Mouse (Mus musculus) neural tube, embryonic 11.5 days (tissue): ENCODE measurements at regions not wholly inside any gene's neighbourhood (a gene's known extent, or its start where the extent isn't known, plus 50 kb on each side); places are given as distances from the start of the nearest gene placed in this dataset.

Experiments
- ATAC-seq: fragments of 200-750 bp; cut with Nextera tagmentation; 2 replicates; pipeline ENCODE4 v1.8.0; 2017; ENCODE audit warnings: moderate number of reproducible peaks, mild to moderate bottlenecking, moderate TSS enrichment, moderate library complexity; ENCODE audit not compliant: insufficient read depth, low FRiP score, low TSS enrichment
- DNase-seq: peaks from one replicate; pipeline ENCODE4 v3.0.0-alpha.2; 2015; ENCODE audit warnings: low spot score
- H3K27ac ChIP-seq: fragments of 300-500 bp; sonication (generic); 2 replicates; pipeline ENCODE4 v1.5.1; 2014; ENCODE audit warnings: low read depth, mild to moderate bottlenecking, low read length
- H3K27me3 ChIP-seq: fragments of 300-500 bp; sonication (generic); 2 replicates; pipeline ENCODE4 v1.6.1; 2014; ENCODE audit warnings: mild to moderate bottlenecking, low read length, mixed read lengths; ENCODE audit not compliant: control insufficient read depth, insufficient read depth
- H3K36me3 ChIP-seq: fragments of 300-500 bp; sonication (generic); 2 replicates; pipeline ENCODE4 v1.6.1; 2014; ENCODE audit warnings: mild to moderate bottlenecking, low read length, moderate library complexity, mixed read lengths; ENCODE audit not compliant: control insufficient read depth, insufficient read depth
- H3K4me1 ChIP-seq: fragments of 300-500 bp; sonication (generic); 2 replicates; pipeline ENCODE4 v1.6.1; 2014; ENCODE audit warnings: low read length, mixed read lengths; ENCODE audit not compliant: control insufficient read depth, insufficient read depth
- H3K4me2 ChIP-seq: fragments of 300-500 bp; sonication (generic); 2 replicates; pipeline ENCODE4 v1.6.1; 2014; ENCODE audit warnings: low read depth, mild to moderate bottlenecking, moderate library complexity
- H3K4me3 ChIP-seq: fragments of 300-500 bp; sonication (generic); 2 replicates; pipeline ENCODE4 v1.5.1; 2014; ENCODE audit warnings: low read depth, low read length
- H3K9ac ChIP-seq: fragments of 300-500 bp; sonication (generic); 2 replicates; pipeline ENCODE4 v1.6.1; 2014; ENCODE audit warnings: mild to moderate bottlenecking, low read length
- H3K9me3 ChIP-seq: fragments of 300-500 bp; sonication (generic); 2 replicates; pipeline ENCODE4 v1.6.1; 2016; ENCODE audit warnings: low read length; ENCODE audit not compliant: control insufficient read depth
- WGBS: fragments of 180-500 bp; shearing (Covaris S2); extraction: QIAGEN DNeasy Blood & Tissue Kit; methylation state at CpG from one replicate; pipeline ENCODE4 v1.1.7; 2014; 5-methylcytosine and 5-hydroxymethylcytosine counted together

DNA sequence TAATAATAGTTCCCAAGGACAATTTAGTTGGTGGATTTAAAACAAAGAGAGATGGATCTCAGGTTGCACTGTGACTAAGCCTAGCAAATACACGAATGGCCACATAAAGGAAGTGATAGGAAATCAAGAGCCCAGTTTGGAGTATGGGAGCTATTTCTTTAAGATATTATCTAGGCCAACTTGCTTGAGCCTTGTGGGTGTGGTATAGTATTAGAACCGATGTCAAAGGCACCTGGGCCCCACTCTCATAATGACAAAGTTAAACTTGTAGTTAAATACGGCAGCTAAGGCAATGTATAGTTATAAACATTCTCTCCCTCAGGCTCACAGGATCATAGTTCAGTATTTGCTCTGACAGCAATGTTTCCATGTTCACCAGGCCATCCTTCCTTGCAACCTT, 257.3 kb upstream of the Acvr2a start:
- Histone ChIP-seq H3K27ac (no peak overlapping the region), H3K4me3 (no peak overlapping the region), H3K9me3 (no peaks in the 10 kb centered on the region), H3K36me3 (no peaks in the 10 kb centered on the region), H3K27me3 (no peaks in the 10 kb centered on the region), H3K4me2 (no peak overlapping the region), H3K9ac (no peak overlapping the region), H3K4me1 (no peaks in the 10 kb centered on the region)
- WGBS, result 81% methylated on average over 3 of the region's 3 CpGs
- DNase-seq, result no peak
- no peak for ATAC-seq

DNA sequence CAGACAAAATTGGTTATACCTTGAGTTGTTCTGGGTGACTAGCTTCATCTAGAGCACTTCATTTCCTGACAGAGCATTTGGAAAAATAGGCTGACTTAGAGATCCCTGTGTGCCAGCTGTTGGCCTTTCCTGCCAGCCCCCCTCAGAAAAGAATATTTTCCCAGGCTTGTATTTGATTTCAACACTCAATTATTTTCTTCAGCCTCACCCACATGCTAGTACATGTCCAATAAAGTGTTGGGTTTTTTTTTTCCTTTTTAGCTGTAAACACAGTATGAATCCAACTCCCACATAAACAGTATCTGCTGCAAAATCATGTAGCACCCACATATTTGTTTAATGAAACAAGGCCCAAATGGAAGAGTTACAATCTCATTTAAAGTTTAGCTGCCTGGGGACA, 256.8 kb upstream of the Acvr2a start:
- ATAC-seq (no peak), DNase-seq (no peak)
- no peak overlapping the region for H3K9ac ChIP-seq
- no peaks in the 10 kb centered on the region for H3K27me3 ChIP-seq
- H3K9me3 ChIP-seq, result no peaks in the 10 kb centered on the region
- no peak overlapping the region for H3K27ac ChIP-seq
- no peak overlapping the region for H3K4me2 ChIP-seq
- no peak overlapping the region for H3K4me3 ChIP-seq
- H3K36me3 ChIP-seq, result no peaks in the 10 kb centered on the region
- no peaks in the 10 kb centered on the region for H3K4me1 ChIP-seq

DNA sequence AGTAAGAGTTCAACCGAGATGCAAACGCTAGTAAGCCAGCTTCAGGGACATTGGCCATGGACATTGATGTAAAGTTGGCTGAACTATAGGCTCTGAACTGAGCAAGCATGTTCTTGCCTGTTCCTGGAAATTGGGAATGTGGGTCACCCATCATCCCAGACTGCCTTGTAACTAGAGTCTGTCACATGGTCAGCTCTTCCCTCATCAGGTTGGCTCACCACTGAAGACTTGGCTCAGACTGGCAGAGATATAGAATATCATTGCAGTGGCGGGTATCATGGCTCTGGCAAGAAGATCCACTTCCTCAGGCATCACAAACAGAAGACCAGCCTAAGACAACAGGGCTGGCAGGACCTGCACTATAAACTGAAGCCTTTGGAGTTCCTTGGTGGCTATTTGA, 255.3 kb upstream of the Acvr2a start:
- Histone ChIP-seq H3K27me3 (no peaks in the 10 kb centered on the region), H3K4me1 (no peaks in the 10 kb centered on the region), H3K36me3 (no peaks in the 10 kb centered on the region), H3K4me2 (no peak overlapping the region), H3K9me3 (no peaks in the 10 kb centered on the region), H3K4me3 (no peak overlapping the region), H3K9ac (no peak overlapping the region), H3K27ac (no peak overlapping the region)
- ATAC-seq (no peak), DNase-seq (no peak)
- 88% methylated on average over 3 of the region's 3 CpGs for WGBS

- H3K4me2 ChIP-seq, result no peak overlapping the region
- H3K9ac ChIP-seq, result no peak overlapping the region
- 73% methylated on average over 3 of the region's 3 CpGs for WGBS
- H3K36me3 ChIP-seq, result no peaks in the 10 kb centered on the region
- DNase-seq, result no peak
- no peaks in the 10 kb centered on the region for H3K27me3 ChIP-seq
- no peaks in the 10 kb centered on the region for H3K9me3 ChIP-seq
- no peak for ATAC-seq
- H3K4me3 ChIP-seq, result no peak overlapping the region
- H3K27ac ChIP-seq, result no peak overlapping the region
- no peaks in the 10 kb centered on the region for H3K4me1 ChIP-seq
Observed at GRCm38 (mm10) chr2:48563636-48564035, 250.3 kb upstream of the Acvr2a start.

- H3K27me3 ChIP-seq, result no peaks in the 10 kb centered on the region
Observed at GRCm38 (mm10) chr2:48564170-48564569, 249.7 kb upstream of the Acvr2a start.

DNA sequence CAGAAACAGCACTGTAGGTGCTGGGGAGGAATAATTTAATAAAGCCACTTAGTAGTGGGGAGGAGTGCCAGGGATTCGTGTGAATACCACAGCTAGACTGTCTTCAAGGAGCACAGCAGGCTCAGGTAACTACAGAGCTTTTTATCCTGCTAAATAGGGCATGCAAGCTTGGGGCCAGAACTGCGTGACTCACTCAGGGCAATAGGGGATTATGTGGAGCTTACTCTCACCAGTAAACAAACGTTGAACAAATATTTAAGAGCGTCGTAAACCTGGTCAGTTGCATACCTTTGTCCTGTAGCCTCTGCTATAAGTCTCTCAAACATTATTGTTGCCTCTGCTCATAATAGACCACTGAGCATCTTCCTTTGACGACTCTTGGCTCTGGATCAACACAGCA, 246.0 kb upstream of the Acvr2a start:
- DNase-seq, result no peak
- Histone ChIP-seq H3K9ac (no peak overlapping the region), H3K27me3 (no peaks in the 10 kb centered on the region), H3K36me3 (no peaks in the 10 kb centered on the region), H3K27ac (no peak overlapping the region), H3K4me2 (no peak overlapping the region), H3K9me3 (no peaks in the 10 kb centered on the region), H3K4me3 (no peak overlapping the region), H3K4me1 (no peaks in the 10 kb centered on the region)
- ATAC-seq, result no peak
- 64% methylated on average over 6 of the region's 6 CpGs for WGBS

More at GRCm38 (mm10) chr2:48564170-48564569, 249.7 kb upstream of the Acvr2a start:
- H3K36me3 ChIP-seq, result no peaks in the 10 kb centered on the region
- WGBS, result 82% methylated on average over 4 of the region's 4 CpGs
- no peak overlapping the region for H3K9ac ChIP-seq
- no peaks in the 10 kb centered on the region for H3K4me1 ChIP-seq
- no peak overlapping the region for H3K4me3 ChIP-seq
- H3K9me3 ChIP-seq, result no peaks in the 10 kb centered on the region
- no peak overlapping the region for H3K4me2 ChIP-seq
- DNase-seq, result no peak
- no peak for ATAC-seq
- H3K27ac ChIP-seq, result no peak overlapping the region

DNA sequence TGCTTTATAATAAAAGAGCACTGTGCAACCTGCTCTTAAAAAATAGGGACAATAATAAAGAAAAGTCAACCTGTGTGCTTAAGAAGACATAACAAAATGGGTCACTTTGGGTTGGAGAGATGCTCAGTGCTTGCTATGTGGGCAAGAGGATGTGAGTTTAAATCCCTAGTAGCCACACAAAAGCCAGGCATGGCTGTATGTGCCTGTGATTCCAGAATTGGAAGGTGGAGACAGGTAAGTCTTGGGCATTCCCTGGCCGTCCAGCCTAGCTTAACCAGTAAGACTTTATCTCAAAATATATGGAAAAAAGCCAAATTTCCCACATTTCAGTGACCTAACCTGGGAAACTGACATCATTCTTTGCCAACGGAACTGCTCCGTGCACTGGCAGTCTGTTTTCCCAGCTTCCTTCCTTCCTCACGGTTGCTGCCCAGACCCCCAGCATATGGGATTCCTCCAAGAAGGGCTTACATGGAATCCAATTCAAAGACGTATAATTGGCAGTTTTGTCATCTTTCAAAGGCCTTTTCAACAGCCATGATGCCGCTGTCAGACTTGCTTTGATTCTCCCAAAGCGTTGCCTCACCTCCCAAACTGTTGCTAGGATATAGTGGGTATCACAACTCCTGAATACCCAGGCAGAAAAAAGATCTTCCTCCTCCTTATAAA, 227.6 kb upstream of the Acvr2a start:
- H3K4me2 ChIP-seq, result no peak overlapping the region
- H3K36me3 ChIP-seq, result no peaks in the 10 kb centered on the region
- H3K27me3 ChIP-seq, result no peaks in the 10 kb centered on the region
- no peak for ATAC-seq
- 0 out of 2 replicates have a peak, but pooled peaks cover 2% of the 10 kb centered on the region for H3K4me1 ChIP-seq
- H3K4me3 ChIP-seq, result no peak overlapping the region
- no peak for DNase-seq
- no peaks in the 10 kb centered on the region for H3K9me3 ChIP-seq
- no peak overlapping the region for H3K9ac ChIP-seq
- H3K27ac ChIP-seq, result no peak overlapping the region
- 76% methylated on average over 7 of the region's 7 CpGs for WGBS

DNA sequence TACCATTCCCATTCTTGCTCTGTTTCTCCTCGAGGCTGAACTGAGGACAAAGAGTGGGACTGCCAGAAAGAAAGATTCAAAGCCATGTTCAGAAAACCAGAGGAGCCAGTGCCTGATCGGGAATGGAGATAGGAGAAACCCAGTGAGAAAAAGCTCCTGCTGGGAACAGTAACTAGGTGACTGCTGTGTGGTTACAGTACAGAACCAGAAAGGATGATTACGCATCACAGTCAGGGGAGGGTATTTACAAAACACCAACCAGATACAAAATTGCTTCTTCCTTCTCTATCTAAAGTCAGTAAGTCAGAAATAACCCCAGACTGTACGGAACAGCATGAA, 227.1 kb upstream of the Acvr2a start:
- H3K27ac ChIP-seq, result no peak overlapping the region
- ATAC-seq (no peak), DNase-seq (no peak)
- no peaks in the 10 kb centered on the region for H3K9me3 ChIP-seq
- no peaks in the 10 kb centered on the region for H3K27me3 ChIP-seq
- no peak overlapping the region for H3K4me3 ChIP-seq
- H3K4me2 ChIP-seq, result no peak overlapping the region
- 70% methylated on average over 4 of the region's 4 CpGs for WGBS
- H3K9ac ChIP-seq, result no peak overlapping the region
- 0 out of 2 replicates have a peak, but pooled peaks cover 2% of the 10 kb centered on the region for H3K4me1 ChIP-seq
- no peaks in the 10 kb centered on the region for H3K36me3 ChIP-seq

- H3K9ac ChIP-seq, result no peak overlapping the region
- no peaks in the 10 kb centered on the region for H3K36me3 ChIP-seq
Observed at GRCm38 (mm10) chr2:48589709-48590108, 224.2 kb upstream of the Acvr2a start.

More at GRCm38 (mm10) chr2:48589709-48590108, 224.2 kb upstream of the Acvr2a start:
- no peaks in the 10 kb centered on the region for H3K9me3 ChIP-seq
- ATAC-seq (no peak), DNase-seq (no peak)
- H3K4me2 ChIP-seq, result no peak overlapping the region
- H3K4me1 ChIP-seq, result 0 out of 2 replicates have a peak, but pooled peaks cover 2% of the 10 kb centered on the region
- H3K4me3 ChIP-seq, result no peak overlapping the region
- H3K27ac ChIP-seq, result no peak overlapping the region
- H3K27me3 ChIP-seq, result no peaks in the 10 kb centered on the region
